Mouse (Mus musculus): Measurements from ENCODE around the gene Dstn. TPM values are rescaled to one million over a fixed set of nuclear protein-coding genes. Genes with fewer than 3 reads are reported as not detected.

The Dstn gene
- total RNA-seq (2018; cell fraction: chromatin; rRNA removed) = 10 to 100 TPM in 23 of 26 experiments, 1 to 10 TPM in 3; 9.0 to 49.3 (median 16.0) TPM
- 100 to 1,000 TPM; 120 to 178 (median 156) TPM for total RNA-seq (2018; cell fraction: cytosol; rRNA removed)
- total RNA-seq (2018; cell fraction: nucleus; rRNA removed) = 10 to 100 TPM; 27.2 to 96.4 (median 51.3) TPM
- polyA plus RNA-seq (2018) = 154 to 176 TPM (median 162 TPM) in 3 replicates

GRCm38 (mm10) chr2:143914760-143915599, at the start of gene Dstn:
Gene Dstn, plus strand, starts transcription at chr2:143915320.
- H3K36me3 ChIP-seq (ENCODE audit: inconsistent target) = no peaks in the 10 kb centered on the region
- H3K4me3 ChIP-seq (ENCODE audit: inconsistent target) = peak within 1 kb of the TSS; percentile 72
- under 1% methylated on average over 71 of the region's 71 CpGs for WGBS (ENCODE audit: missing documents)
- peak within 1 kb of the TSS; percentile 46 for H3K27ac ChIP-seq
- H3K79me2 ChIP-seq (ENCODE audit: inconsistent target) = peaks cover 42% of the 10 kb centered on the region

GRCm38 (mm10) chr2:143867326-143867725, 47.8 kb upstream of the Dstn start:
- Histone ChIP-seq H3K79me2 (ENCODE audit: inconsistent target) (no peaks in the 10 kb centered on the region), H3K27ac (no peak overlapping the region), H3K36me3 (ENCODE audit: inconsistent target) (no peaks in the 10 kb centered on the region), H3K4me3 (ENCODE audit: inconsistent target) (no peak overlapping the region)
- WGBS (ENCODE audit: missing documents) = 3% methylated on average over 6 of the region's 6 CpGs

GRCm38 (mm10) chr2:143870936-143871688, 44.0 kb upstream of the Dstn start:
- WGBS (ENCODE audit: missing documents) = 90% methylated on average over 10 of the region's 10 CpGs
- no peaks in the 10 kb centered on the region for H3K79me2 ChIP-seq (ENCODE audit: inconsistent target)
- H3K27ac ChIP-seq = no peak overlapping the region
- H3K4me3 ChIP-seq (ENCODE audit: inconsistent target) = no peak overlapping the region
- no peaks in the 10 kb centered on the region for H3K36me3 ChIP-seq (ENCODE audit: inconsistent target)

- no peak overlapping the region for H3K27ac ChIP-seq
- no peak overlapping the region for H3K4me3 ChIP-seq (ENCODE audit: inconsistent target)
- H3K36me3 ChIP-seq (ENCODE audit: inconsistent target) = no peaks in the 10 kb centered on the region
- 22% methylated on average over 1 of the region's 1 CpGs for WGBS (ENCODE audit: missing documents)
- no peaks in the 10 kb centered on the region for H3K79me2 ChIP-seq (ENCODE audit: inconsistent target)
Observed at GRCm38 (mm10) chr2:143876026-143876425, 39.1 kb upstream of the Dstn start.

- no peak overlapping the region for H3K4me3 ChIP-seq (ENCODE audit: inconsistent target)
- 78% methylated on average over 4 of the region's 4 CpGs for WGBS (ENCODE audit: missing documents)
Observed at GRCm38 (mm10) chr2:143876929-143877632, 38.0 kb upstream of the Dstn start.

GRCm38 (mm10) chr2:143879311-143879710, 35.8 kb upstream of the Dstn start:
- H3K27ac ChIP-seq = no peak overlapping the region
- no peak overlapping the region for H3K4me3 ChIP-seq (ENCODE audit: inconsistent target)
- H3K79me2 ChIP-seq (ENCODE audit: inconsistent target) = no peaks in the 10 kb centered on the region
- no peaks in the 10 kb centered on the region for H3K36me3 ChIP-seq (ENCODE audit: inconsistent target)
- 93% methylated on average over 6 of the region's 6 CpGs for WGBS (ENCODE audit: missing documents)

More at GRCm38 (mm10) chr2:143876929-143877632, 38.0 kb upstream of the Dstn start:
- Histone ChIP-seq H3K27ac (no peak overlapping the region), H3K36me3 (ENCODE audit: inconsistent target) (no peaks in the 10 kb centered on the region), H3K79me2 (ENCODE audit: inconsistent target) (no peaks in the 10 kb centered on the region)

GRCm38 (mm10) chr2:143882002-143882401, 33.1 kb upstream of the Dstn start:
- WGBS (ENCODE audit: missing documents) = 88% methylated on average over 4 of the region's 4 CpGs
- Histone ChIP-seq H3K36me3 (ENCODE audit: inconsistent target) (no peaks in the 10 kb centered on the region), H3K4me3 (ENCODE audit: inconsistent target) (no peak overlapping the region), H3K27ac (no peak overlapping the region), H3K79me2 (ENCODE audit: inconsistent target) (no peaks in the 10 kb centered on the region)

- 88% methylated on average over 10 of the region's 10 CpGs for WGBS (ENCODE audit: missing documents)
- Histone ChIP-seq H3K27ac (no peak overlapping the region), H3K4me3 (ENCODE audit: inconsistent target) (no peak overlapping the region), H3K36me3 (ENCODE audit: inconsistent target) (no peaks in the 10 kb centered on the region), H3K79me2 (ENCODE audit: inconsistent target) (no peaks in the 10 kb centered on the region)
Observed at GRCm38 (mm10) chr2:143882606-143883288, 32.4 kb upstream of the Dstn start.

- WGBS (ENCODE audit: missing documents) = 64% methylated on average over 15 of the region's 15 CpGs
- Histone ChIP-seq H3K4me3 (ENCODE audit: inconsistent target) (no peak overlapping the region), H3K79me2 (ENCODE audit: inconsistent target) (no peaks in the 10 kb centered on the region), H3K36me3 (ENCODE audit: inconsistent target) (no peaks in the 10 kb centered on the region), H3K27ac (no peak overlapping the region)
Observed at GRCm38 (mm10) chr2:143889131-143889859, 25.8 kb upstream of the Dstn start.

- Histone ChIP-seq H3K79me2 (ENCODE audit: inconsistent target) (no peaks in the 10 kb centered on the region), H3K27ac (no peak overlapping the region), H3K4me3 (ENCODE audit: inconsistent target) (no peak overlapping the region), H3K36me3 (ENCODE audit: inconsistent target) (no peaks in the 10 kb centered on the region)
- 76% methylated on average over 12 of the region's 12 CpGs for WGBS (ENCODE audit: missing documents)
Observed at GRCm38 (mm10) chr2:143889860-143890433, 25.2 kb upstream of the Dstn start.

- no peaks in the 10 kb centered on the region for H3K79me2 ChIP-seq (ENCODE audit: inconsistent target)
- H3K36me3 ChIP-seq (ENCODE audit: inconsistent target) = no peaks in the 10 kb centered on the region
- 72% methylated on average over 10 of the region's 10 CpGs for WGBS (ENCODE audit: missing documents)
- no peak overlapping the region for H3K4me3 ChIP-seq (ENCODE audit: inconsistent target)
- no peak overlapping the region for H3K27ac ChIP-seq
Observed at GRCm38 (mm10) chr2:143891302-143892048, 23.6 kb upstream of the Dstn start.

- Histone ChIP-seq H3K36me3 (ENCODE audit: inconsistent target) (no peaks in the 10 kb centered on the region), H3K4me3 (ENCODE audit: inconsistent target) (no peak overlapping the region), H3K27ac (no peak overlapping the region), H3K79me2 (ENCODE audit: inconsistent target) (no peaks in the 10 kb centered on the region)
- WGBS (ENCODE audit: missing documents) = 73% methylated on average over 9 of the region's 9 CpGs
Observed at GRCm38 (mm10) chr2:143899470-143900220, 15.5 kb upstream of the Dstn start.
